Mouse (Mus musculus) kidney, adult 2 months (tissue): ENCODE measurements around the gene Hist1h4h.

Experiments used
- CTCF ChIP-seq: fragments of 200-500 bp; conservative IDR thresholded peaks from 2 replicates; pipeline ENCODE4 v1.5.1; 2011; ENCODE audit warnings: low read depth, mild to moderate bottlenecking, control low read depth, low read length, moderate library complexity, mixed read lengths; ENCODE audit not compliant: insufficient read depth, insufficient read length
- POLR2A ChIP-seq: fragments of 200-500 bp; IDR thresholded peaks from one replicate; pipeline ENCODE4 v1.6.1; 2011; ENCODE audit warnings: low read depth, low read length, control low read depth

DNA sequence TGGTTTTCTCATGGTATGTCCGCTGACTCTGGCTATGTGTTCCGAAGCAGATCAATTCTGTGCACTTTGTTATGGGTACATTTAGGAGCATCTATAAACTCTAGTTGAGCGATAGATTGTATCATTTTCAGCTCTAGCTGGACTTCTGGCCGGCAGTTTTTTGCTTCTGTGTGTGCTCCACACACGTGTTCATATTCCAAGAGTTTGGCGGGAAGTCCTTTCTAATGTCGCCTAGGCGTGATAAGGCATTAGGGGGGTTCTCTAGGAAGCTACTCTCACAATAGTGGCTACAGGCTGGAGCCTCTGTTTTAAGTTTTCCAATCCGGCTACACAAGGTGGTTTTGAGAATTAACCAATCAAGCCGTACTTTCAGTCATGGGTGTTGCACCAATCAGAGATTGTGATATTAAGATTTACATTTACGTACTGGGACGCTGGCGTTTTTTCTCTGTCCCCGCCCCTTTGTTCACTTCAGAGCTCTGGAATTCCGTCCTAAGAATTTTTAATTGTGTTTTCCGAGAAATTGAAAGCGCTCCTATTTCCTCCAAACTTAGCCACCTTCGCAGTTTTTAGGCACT is 25.1 kb downstream of the Hist1h4h start:
- TF ChIP-seq CTCF (no peak), POLR2A (no peak)
